In genomic region chr10:21741575-21741974, GRCm38 (mm10) we compare ENCODE assay signal across 15 mouse cellular contexts.
A peak's percentile ranks its signal among the peaks of the same experiment; 100 is the strongest.
DNase-seq lines count a peak whose midpoint lies in the region; ATAC-seq and TF ChIP-seq lines count a peak whose summit lies in the region.
"Had no signal": no experiment of that assay in that cellular context is flagged by ENCODE, and none has a peak within 500 bp of the region (broad histone marks: within the 10 kb centered on the region; RNA-seq: fewer than 3 reads in every experiment).

No protein-coding gene starts in this region.

- TF ChIP-seq EP300 in heart, postnatal 0 days (IDR thresholded peaks at IDR 0.05; ENCODE audit: low read depth), result no peak

- H3K4me3 ChIP-seq in heart, embryonic 12.5 days, result no peak overlapping the region
- H3K4me3 ChIP-seq in left cerebral cortex, adult 2 months, result no peak overlapping the region
- no peak overlapping the region for H3K4me3 ChIP-seq in heart, postnatal 0 days (ENCODE audit: low read depth, low read length)
- no peak overlapping the region for H3K4me3 ChIP-seq in neural tube, embryonic 15.5 days (replicated peaks)
- H3K4me3 ChIP-seq: embryonic facial prominence, embryonic 15.5 days; forebrain, embryonic 13.5 days; hindbrain, embryonic 13.5 days; limb, embryonic 13.5 days had no signal

- no peaks in the 10 kb centered on the region for H3K36me3 ChIP-seq in heart, embryonic 12.5 days
- H3K36me3 ChIP-seq in heart, postnatal 0 days (replicated peaks; ENCODE audit: control insufficient read depth, insufficient read depth, low read length), result no peaks in the 10 kb centered on the region
- no peaks in the 10 kb centered on the region for H3K36me3 ChIP-seq in neural tube, embryonic 15.5 days
- H3K36me3 ChIP-seq: embryonic facial prominence, embryonic 15.5 days; hindbrain, embryonic 13.5 days; limb, embryonic 13.5 days had no signal

- ATAC-seq in heart, embryonic 12.5 days (ENCODE audit: insufficient number of reproducible peaks, low FRiP score), result no peak
- ATAC-seq in heart, postnatal 0 days (ENCODE audit: insufficient read depth, low read depth), result peak; percentile 70; the same call in 1 of the 2 replicates
- ATAC-seq in neural tube, embryonic 15.5 days (ENCODE audit: low FRiP score), result no peak
- ATAC-seq: forebrain, embryonic 13.5 days had no signal

- H3K4me1 ChIP-seq in heart, embryonic 12.5 days (replicated peaks), result peaks cover under 1% of the 10 kb centered on the region; the same call in 1 of the 2 replicates
- no peaks in the 10 kb centered on the region for H3K4me1 ChIP-seq in heart, postnatal 0 days (ENCODE audit: control insufficient read depth, insufficient read depth)
- no peaks in the 10 kb centered on the region for H3K4me1 ChIP-seq in neural tube, embryonic 15.5 days

- no peak overlapping the region for H3K4me2 ChIP-seq in heart, embryonic 12.5 days
- H3K4me2 ChIP-seq in heart, postnatal 0 days (ENCODE audit: low read depth, low read length), result no peak overlapping the region
- no peak overlapping the region for H3K4me2 ChIP-seq in neural tube, embryonic 15.5 days
- H3K4me2 ChIP-seq: embryonic facial prominence, embryonic 15.5 days; forebrain, embryonic 13.5 days; hindbrain, embryonic 13.5 days; limb, embryonic 13.5 days; lung, embryonic 14.5 days had no signal

- H3K27me3 ChIP-seq in heart, embryonic 12.5 days (replicated peaks), result no peaks in the 10 kb centered on the region
- H3K27me3 ChIP-seq in heart, postnatal 0 days (ENCODE audit: control insufficient read depth, insufficient read depth, low read length), result no peaks in the 10 kb centered on the region
- H3K27me3 ChIP-seq in neural tube, embryonic 15.5 days (replicated peaks), result no peaks in the 10 kb centered on the region
- H3K27me3 ChIP-seq: embryonic facial prominence, embryonic 15.5 days; forebrain, embryonic 13.5 days; hindbrain, embryonic 13.5 days; limb, embryonic 13.5 days had no signal

- no peak overlapping the region for H3K9ac ChIP-seq in heart, embryonic 12.5 days
- no peak overlapping the region for H3K9ac ChIP-seq in heart, postnatal 0 days (replicated peaks; ENCODE audit: low read depth, low read length)
- no peak overlapping the region for H3K9ac ChIP-seq in neural tube, embryonic 15.5 days (replicated peaks)
- H3K9ac ChIP-seq: embryonic facial prominence, embryonic 15.5 days; forebrain, embryonic 13.5 days; hindbrain, embryonic 13.5 days; limb, embryonic 13.5 days; lung, embryonic 14.5 days had no signal

- H3K27ac ChIP-seq in heart, embryonic 12.5 days (ENCODE audit: poor library complexity, severe bottlenecking), result no peak overlapping the region
- peak overlapping the region; percentile 36; the same call in 1 of the 2 replicates for H3K27ac ChIP-seq in left cerebral cortex, adult 2 months
- no peak overlapping the region for H3K27ac ChIP-seq in heart, postnatal 0 days (ENCODE audit: low read depth)
- H3K27ac ChIP-seq in neural tube, embryonic 15.5 days (replicated peaks), result no peak overlapping the region
- H3K27ac ChIP-seq: embryonic facial prominence, embryonic 15.5 days; forebrain, embryonic 13.5 days; hindbrain, embryonic 13.5 days; limb, embryonic 13.5 days had no signal

- 63% methylated on average over 8 of the region's 8 CpGs for WGBS in heart, embryonic 12.5 days
- WGBS in heart, postnatal 0 days, result 37% methylated on average over 8 of the region's 8 CpGs
- 66% methylated on average over 8 of the region's 8 CpGs for WGBS in neural tube, embryonic 15.5 days

- no peak for TF ChIP-seq CTCF in left cerebral cortex, adult 2 months (IDR thresholded peaks at IDR 0.05)
- no peak for TF ChIP-seq CTCF in heart, postnatal 0 days (IDR thresholded peaks at IDR 0.05; ENCODE audit: low read depth)

- intact Hi-C loops in left cerebral cortex, adult 2 months (cut with DNase I), result no loop called here
- intact Hi-C loops in left cerebral cortex, postnatal 14 days (cut with DNase I), result no loop called here

- no peaks in the 10 kb centered on the region for H3K9me3 ChIP-seq in heart, embryonic 12.5 days (replicated peaks)
- no peaks in the 10 kb centered on the region for H3K9me3 ChIP-seq in heart, postnatal 0 days (replicated peaks; ENCODE audit: control insufficient read depth, low read length)
- no peaks in the 10 kb centered on the region for H3K9me3 ChIP-seq in neural tube, embryonic 15.5 days (replicated peaks)
- H3K9me3 ChIP-seq: embryonic facial prominence, embryonic 15.5 days; forebrain, embryonic 13.5 days; hindbrain, embryonic 13.5 days; limb, embryonic 13.5 days had no signal

- DNase-seq in heart, adult 11 months, result peak; percentile 94
- DNase-seq in left cerebral cortex, adult 2 months (ENCODE audit: extremely low spot score in 1 of 2, low spot score in 2 of 2), result no peak
- no peak for DNase-seq in left cerebral cortex, postnatal 14 days (ENCODE audit: low spot score in 2 of 2)
- DNase-seq in heart, postnatal 0 days (ENCODE audit: low spot score), result peak; percentile 20
- peak; percentile 27 for DNase-seq in retina, postnatal 1 day
- DNase-seq in urinary bladder, postnatal 14 days (ENCODE audit: low spot score), result no peak
- DNase-seq: adrenal gland, adult 8-10 months; cerebellum, adult 2 months; lung, embryonic 14.5 days had no signal

Comparison
In these comparisons a context has a peak if more than half of its experiments do, and no peak if none do; other contexts are left out.
1. DNase-seq: peak in heart, adult 11 months (single experiment), heart, postnatal 0 days (single experiment) and retina, postnatal 1 day (single experiment); none in left cerebral cortex, adult 2 months (0 of 2), left cerebral cortex, postnatal 14 days (0 of 2) and urinary bladder, postnatal 14 days (single experiment).